Mouse (Mus musculus) G1E-ER4 (cell line): ENCODE results near the gene Anp32a. TPM values are rescaled to one million over a fixed set of nuclear protein-coding genes. Genes with fewer than 3 reads are reported as not detected.

ENCODE experiments used
- GATA1 ChIP-seq: IDR thresholded peaks from one replicate; pipeline ENCODE4 v1.8.0; 2012; ENCODE audit warnings: low read length, inconsistent platforms
- polyA plus RNA-seq: library from polyadenylated mRNA; stranded (reverse); fragments of >175 nt; gene quantifications from 2 replicates; pipeline ENCODE4 v1.2.3, GENCODE M21; 2012

Anp32a gene
- 317 and 453 TPM in 2 replicates for polyA plus RNA-seq

DNA sequence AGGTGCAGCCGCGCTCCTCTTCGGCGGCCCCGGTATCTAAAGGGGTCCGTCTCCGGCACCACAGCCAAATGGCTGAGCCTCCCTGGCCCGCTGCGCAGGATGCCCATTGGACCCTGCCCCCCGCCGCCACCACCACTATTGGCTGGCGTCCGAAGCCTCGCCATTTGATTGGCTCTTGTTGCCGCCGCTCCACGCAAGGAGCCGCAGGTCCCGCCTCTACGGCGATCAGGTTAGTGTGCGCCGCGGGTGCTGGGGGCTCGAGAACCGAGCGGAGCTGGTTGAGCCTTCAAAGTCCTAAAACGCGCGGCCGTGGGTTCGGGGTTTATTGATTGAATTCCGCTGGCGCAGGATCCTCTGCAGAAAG is at the start of gene Anp32a:
TSS of gene Anp32a (plus strand) at position 171 of the 364 bp plus-strand sequence.
- no peak for TF ChIP-seq GATA1

- no peak for TF ChIP-seq GATA1
Observed at GRCm38 (mm10) chr9:62295006-62295698, 45.9 kb upstream of the Anp32a start.

DNA sequence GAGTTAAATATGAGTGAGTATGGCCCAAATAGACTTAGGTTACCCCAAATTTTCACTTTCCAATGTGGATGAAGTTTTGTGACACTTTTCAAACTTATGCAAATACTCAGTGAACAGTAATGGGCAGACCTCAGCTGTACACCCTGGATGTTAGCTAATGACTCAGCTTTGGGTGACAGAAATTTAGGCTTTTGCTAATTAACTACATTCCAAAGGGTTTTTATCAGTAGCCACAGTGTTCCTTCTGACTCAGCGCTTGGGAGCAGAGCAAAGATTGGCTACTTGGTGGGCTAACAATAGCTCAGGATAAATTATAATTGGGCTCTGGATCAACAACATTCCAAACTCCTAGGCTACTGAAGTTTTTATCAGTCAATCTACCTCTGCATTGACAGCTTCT is 44.2 kb upstream of the Anp32a start:
- no peak for TF ChIP-seq GATA1

- no peak for TF ChIP-seq GATA1
Observed at GRCm38 (mm10) chr9:62315556-62315955, 25.5 kb upstream of the Anp32a start.

DNA sequence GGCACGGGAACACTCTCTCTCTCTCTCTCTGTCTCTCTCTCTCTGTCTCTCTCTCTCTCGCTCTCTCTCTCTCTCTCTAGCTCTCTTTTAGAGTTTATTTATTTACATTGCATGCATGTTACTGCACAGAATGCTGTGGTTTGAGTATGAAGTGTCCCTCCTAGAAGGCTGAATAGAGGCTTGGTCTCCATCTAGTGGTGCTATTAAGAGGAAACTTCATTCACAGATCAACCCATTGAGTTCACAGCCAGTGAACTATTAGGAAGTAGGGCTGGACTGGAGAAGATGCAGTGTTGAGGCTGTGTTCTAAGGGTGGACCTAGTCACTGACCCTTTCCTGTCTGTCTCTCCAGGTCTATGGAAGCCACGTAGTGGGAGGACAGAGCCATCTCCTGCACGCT is 22.4 kb upstream of the Anp32a start:
- no peak for TF ChIP-seq GATA1

- TF ChIP-seq GATA1, result no peak
Observed at GRCm38 (mm10) chr9:62323816-62324215, 17.3 kb upstream of the Anp32a start.

GRCm38 (mm10) chr9:62325965-62326364 is 15.1 kb upstream of the Anp32a start:
- TF ChIP-seq GATA1, result no peak

DNA sequence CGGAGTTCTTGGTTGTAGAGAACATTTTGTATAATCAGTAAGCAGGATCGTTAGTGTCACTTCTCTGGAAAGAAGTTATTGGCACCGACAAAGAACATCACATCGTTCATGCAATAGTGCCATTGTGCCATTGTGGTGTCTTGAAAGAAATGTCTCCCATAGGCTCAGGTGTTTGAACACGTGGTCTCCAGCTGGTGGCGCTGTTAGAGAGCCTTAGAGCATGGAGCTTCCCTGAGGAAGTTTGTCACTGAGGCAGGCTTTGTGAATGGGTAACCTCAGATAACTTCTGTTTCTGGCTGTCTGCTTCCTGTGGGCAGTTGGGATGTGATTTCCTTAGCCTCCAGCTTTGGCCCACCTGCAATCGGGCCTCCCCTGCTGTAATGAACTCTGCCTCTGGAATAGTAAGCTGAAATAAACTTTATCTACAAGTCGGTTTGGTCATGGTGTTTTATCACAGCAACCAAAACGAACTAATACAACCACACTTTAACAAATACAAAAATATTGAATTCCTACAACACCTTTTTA is 6.7 kb upstream of the Anp32a start:
- TF ChIP-seq GATA1, result no peak

DNA sequence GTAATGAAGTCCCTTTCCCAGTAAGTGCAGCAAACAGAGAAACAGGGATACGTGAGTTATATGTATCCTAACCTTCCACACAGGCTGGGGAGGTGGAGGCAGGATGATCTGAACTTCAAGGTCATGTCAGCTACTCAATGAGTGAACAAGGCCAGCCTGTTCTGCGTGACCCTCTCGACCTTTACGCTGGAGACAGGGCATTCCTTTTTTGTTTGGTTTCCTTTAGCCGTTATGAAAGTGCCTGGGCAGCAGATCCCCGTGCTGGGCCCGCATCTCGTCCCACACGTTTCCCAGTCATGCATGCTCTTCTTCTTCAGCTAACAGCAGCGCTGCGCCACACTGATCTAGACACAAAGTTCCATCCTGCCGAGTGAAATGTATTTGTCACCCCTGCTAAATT is 5.7 kb upstream of the Anp32a start:
- no peak for TF ChIP-seq GATA1

DNA sequence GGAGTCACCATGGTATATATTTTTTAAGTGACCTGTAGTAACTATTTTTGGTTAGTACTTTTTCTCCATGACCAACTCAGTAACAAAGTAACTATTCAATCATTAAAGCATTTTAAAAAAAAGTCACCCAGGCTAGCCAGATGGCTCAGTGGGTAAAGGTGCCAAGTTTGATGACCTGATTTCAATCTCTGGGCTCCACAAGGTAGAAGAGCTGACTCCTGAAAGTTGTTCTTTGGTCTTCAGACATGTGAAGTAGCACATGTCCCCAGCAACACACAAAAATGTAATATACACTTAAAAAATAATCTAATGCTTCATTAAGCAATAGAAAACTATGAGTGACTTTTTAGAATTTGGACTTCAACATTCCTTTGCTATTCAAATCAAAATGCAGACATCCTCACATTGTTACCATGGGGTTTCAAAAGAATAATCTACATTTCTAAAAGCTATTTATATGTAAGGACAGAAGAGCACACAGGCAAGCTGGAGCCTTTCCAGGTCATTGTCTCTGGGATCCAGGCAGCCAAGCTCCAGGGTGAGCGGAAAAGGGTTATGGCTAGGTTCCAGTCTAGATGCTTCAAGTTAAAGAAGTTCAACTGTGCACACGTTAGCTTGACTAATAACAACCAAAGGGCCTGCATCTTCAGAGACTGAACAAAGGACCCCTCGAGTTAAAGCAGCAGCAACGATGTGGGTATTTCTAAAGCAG is 3.0 kb upstream of the Anp32a start:
- no peak for TF ChIP-seq GATA1

- TF ChIP-seq GATA1, result no peak
Observed at GRCm38 (mm10) chr9:62338636-62339191, 2.4 kb upstream of the Anp32a start.

GRCm38 (mm10) chr9:62340301-62341122 is 581 bp upstream of the Anp32a start:
- TF ChIP-seq GATA1, result no peak

GRCm38 (mm10) chr9:62341701-62342440 is 778 bp downstream of the Anp32a start:
- no peak for TF ChIP-seq GATA1

GRCm38 (mm10) chr9:62342441-62343191 is 1.5 kb downstream of the Anp32a start:
- no peak for TF ChIP-seq GATA1

- no peak for TF ChIP-seq GATA1
Observed at GRCm38 (mm10) chr9:62343192-62343903, 2.3 kb downstream of the Anp32a start.
